Mouse (Mus musculus) thymus, adult 2 months (tissue): Measurements from ENCODE around the gene Rho. TPM values are rescaled to one million over a fixed set of nuclear protein-coding genes. Genes with fewer than 3 reads are reported as not detected.

ENCODE experiments used
- DNase-seq: peaks from one replicate; pipeline ENCODE4 v3.0.0; 2021
- H3K27ac ChIP-seq: fragments of 200-500 bp; 2 replicates; pipeline ENCODE4 v1.5.1; 2012; ENCODE audit warnings: low read length, control low read depth; ENCODE audit not compliant: control insufficient read depth, insufficient read depth
- H3K27me3 ChIP-seq: fragments of 200-500 bp; 2 replicates; pipeline ENCODE4 v1.6.1; 2012; ENCODE audit warnings: mild to moderate bottlenecking, low read length, moderate library complexity, mixed read lengths; ENCODE audit not compliant: control insufficient read depth, insufficient read depth
- H3K36me3 ChIP-seq: fragments of 200-500 bp; 2 replicates; pipeline ENCODE4 v1.6.1; 2012; ENCODE audit warnings: mild to moderate bottlenecking, low read length, moderate library complexity; ENCODE audit not compliant: control insufficient read depth, insufficient read depth
- H3K4me1 ChIP-seq: fragments of 200-500 bp; replicated peaks from 2 replicates; pipeline ENCODE4 v1.6.1; 2012; ENCODE audit warnings: low read length; ENCODE audit not compliant: control insufficient read depth, insufficient read depth
- H3K4me3 ChIP-seq: fragments of 200-500 bp; 2 replicates; pipeline ENCODE4 v1.5.1; 2012; ENCODE audit warnings: mild to moderate bottlenecking, low read length, control low read depth, moderate library complexity; ENCODE audit not compliant: control insufficient read depth, insufficient read depth
- CTCF ChIP-seq: fragments of 200-500 bp; IDR thresholded peaks from 2 replicates; pipeline ENCODE4 v1.5.1; 2012; ENCODE audit warnings: mild to moderate bottlenecking, control low read depth, low read length, moderate library complexity, borderline replicate concordance; ENCODE audit not compliant: control insufficient read depth, poor library complexity, insufficient read depth; ENCODE audit errors: extremely low read depth
- POLR2A ChIP-seq: fragments of 200-500 bp; IDR thresholded peaks from 2 replicates; pipeline ENCODE4 v1.6.1; 2012; ENCODE audit warnings: mild to moderate bottlenecking, low read length, control low read depth, moderate library complexity; ENCODE audit not compliant: control insufficient read depth, poor library complexity, insufficient read depth; ENCODE audit errors: extremely low read depth
- whole genome bisulfite sequencing: fragments of 180-500 bp; shearing (Covaris S2); methylation state at CpG from one replicate; pipeline ENCODE4 v1.1.7; 2018; 5-methylcytosine and 5-hydroxymethylcytosine counted together
- polyA plus RNA-seq: library from polyadenylated mRNA; depleted of rRNA; stranded (reverse); fragments of >200 nt; gene quantifications from 2 replicates; pipeline ENCODE4 v1.2.3, GENCODE M21; 2012

The Rho gene
- polyA plus RNA-seq, 1 experiment: 1.3 TPM

DNA sequence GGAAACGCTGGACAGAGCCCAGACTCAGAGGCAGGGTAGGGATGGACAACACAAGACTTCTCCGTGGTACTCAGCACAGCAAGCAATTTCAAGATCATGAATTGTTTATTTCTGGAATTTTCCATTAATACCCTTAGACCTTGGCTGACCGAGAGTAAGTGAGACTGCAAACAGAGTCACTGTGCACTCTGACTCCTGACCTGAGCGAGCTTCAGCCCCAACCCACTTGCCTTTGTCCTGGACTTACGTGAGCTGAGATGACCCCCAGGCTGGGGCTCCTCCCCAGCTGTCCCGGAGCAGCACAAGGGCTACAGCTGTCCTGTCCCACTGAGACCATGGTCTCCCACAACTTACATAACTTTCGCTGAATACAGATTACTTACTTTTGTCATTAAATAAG is 51.3 kb downstream of the Rho start:
- DNase-seq: no peak
- Histone ChIP-seq H3K27me3 (no peaks in the 10 kb centered on the region), H3K4me3 (no peak overlapping the region), H3K27ac (no peak overlapping the region), H3K4me1 (peaks cover 41% of the 10 kb centered on the region), H3K36me3 (peaks cover 18% of the 10 kb centered on the region)
- WGBS: 89% methylated on average over 7 of the region's 7 CpGs
- TF ChIP-seq CTCF: no peak
- TF ChIP-seq POLR2A: no peak

DNA sequence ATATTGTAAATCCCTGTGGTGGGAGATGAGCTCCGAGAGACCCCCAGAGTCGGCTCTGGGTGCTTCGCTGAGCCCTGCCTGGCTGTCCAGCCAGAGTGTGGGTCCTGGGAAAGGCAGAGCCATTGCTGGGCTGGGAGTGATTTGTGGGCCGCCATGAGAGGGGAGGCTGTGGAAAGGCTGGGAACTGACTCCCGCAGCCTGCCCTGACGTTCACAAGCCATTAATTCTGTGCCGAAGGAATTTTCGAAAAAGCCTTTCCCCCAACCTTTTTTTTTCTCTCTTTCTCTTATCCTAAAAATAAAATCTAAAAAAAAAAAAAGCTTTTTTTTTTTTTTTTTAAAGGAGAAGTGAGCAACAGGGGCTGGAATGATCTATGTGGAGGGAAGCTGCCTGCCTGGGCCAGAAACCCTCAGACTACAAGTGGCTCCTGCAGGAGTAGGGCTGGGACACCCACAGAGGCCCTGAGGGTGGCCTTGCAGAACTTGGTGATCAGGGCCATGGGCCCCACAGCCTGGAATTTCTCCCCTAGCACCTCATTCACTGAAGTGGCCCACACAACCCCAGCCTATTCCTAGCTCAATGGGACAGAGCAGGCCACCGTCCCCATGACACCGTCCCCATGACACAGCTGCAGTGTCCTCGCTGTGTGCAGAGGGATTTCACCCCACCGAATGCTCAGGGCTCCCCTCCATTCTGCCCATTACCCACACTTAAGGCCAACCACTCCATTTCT is 51.9 kb downstream of the Rho start:
- WGBS: 96% methylated on average over 12 of the region's 12 CpGs
- Histone ChIP-seq H3K36me3 (peaks cover 14% of the 10 kb centered on the region), H3K27ac (no peak overlapping the region), H3K4me1 (peaks cover 47% of the 10 kb centered on the region), H3K4me3 (no peak overlapping the region), H3K27me3 (no peaks in the 10 kb centered on the region)
- no peak for DNase-seq
- TF ChIP-seq POLR2A (no peak), CTCF (no peak)

- H3K36me3 ChIP-seq: peaks cover 10% of the 10 kb centered on the region
- H3K27ac ChIP-seq: no peak overlapping the region
- peaks cover 58% of the 10 kb centered on the region for H3K4me1 ChIP-seq
- H3K4me3 ChIP-seq: no peak overlapping the region
- WGBS: 73% methylated on average over 7 of the region's 7 CpGs
- DNase-seq: no peak
- H3K27me3 ChIP-seq: no peaks in the 10 kb centered on the region
- TF ChIP-seq CTCF (no peak), POLR2A (no peak)
Observed at GRCm38 (mm10) chr6:115984580-115984979, 53.0 kb downstream of the Rho start.

DNA sequence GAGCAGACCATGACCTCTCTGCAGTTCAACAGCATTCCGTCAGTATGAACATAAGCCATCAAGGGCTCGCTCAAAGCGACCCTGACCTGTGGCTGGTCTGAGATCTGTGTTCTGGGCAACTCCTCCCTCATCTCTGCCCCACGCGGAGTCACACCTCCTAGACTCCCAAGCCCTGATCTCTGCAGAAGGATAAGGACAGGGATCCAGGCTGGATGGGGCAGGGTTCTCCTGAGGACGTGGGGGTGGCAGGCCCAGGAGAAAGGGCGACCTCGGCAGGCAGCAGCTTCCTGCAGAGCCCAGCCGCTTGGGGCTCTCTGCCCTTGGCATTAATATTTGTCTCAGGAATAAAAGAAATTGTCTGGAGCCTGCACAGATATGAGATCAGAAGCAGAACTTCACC is 54.1 kb downstream of the Rho start:
- peaks cover 66% of the 10 kb centered on the region for H3K4me1 ChIP-seq
- no peaks in the 10 kb centered on the region for H3K27me3 ChIP-seq
- no peak overlapping the region for H3K4me3 ChIP-seq

DNA sequence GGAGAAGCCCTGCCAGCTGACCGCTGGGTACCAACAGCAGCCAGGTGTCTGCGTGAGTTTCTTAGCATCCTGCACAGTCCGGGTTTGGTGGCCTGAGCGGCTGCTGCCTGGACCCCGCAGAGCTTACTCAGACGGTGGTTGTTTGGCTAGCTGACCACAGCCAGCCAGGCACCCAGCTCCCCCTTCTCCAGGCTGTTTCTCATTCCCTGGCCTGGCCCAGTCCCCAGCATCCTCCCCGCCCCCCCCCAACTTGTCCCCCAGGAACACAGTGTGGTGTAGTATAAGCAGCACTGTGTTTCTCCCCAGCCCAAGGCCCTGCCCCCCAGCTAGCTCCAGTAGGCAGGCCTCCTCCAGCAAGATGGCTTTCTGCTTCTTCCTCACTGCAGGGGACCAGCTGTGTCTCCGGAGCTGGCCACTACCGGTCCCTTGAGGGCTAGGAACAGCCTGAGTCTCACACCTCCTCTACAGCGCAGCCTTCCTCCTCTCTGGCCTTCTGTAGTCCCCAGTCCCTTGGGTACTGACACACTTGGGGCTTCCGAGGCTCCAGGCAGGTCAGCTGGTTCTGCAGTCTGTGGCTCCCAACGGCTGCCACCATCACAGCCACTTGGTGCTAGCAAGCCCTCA is 55.0 kb downstream of the Rho start:
- Histone ChIP-seq H3K4me3 (no peak overlapping the region), H3K36me3 (no peaks in the 10 kb centered on the region), H3K27ac (peak overlapping the region; percentile 19; the same call in 1 of the 2 replicates), H3K4me1 (peaks cover 75% of the 10 kb centered on the region), H3K27me3 (no peaks in the 10 kb centered on the region)
- 75% methylated on average over 12 of the region's 12 CpGs for WGBS
- no peak for DNase-seq
- TF ChIP-seq CTCF (no peak), POLR2A (no peak)

More for the DNA sequence above, 54.1 kb downstream of the Rho start:
- TF ChIP-seq CTCF: no peak
- TF ChIP-seq POLR2A: no peak
- DNase-seq: no peak
- 91% methylated on average over 9 of the region's 9 CpGs for WGBS
- Histone ChIP-seq H3K36me3 (no peaks in the 10 kb centered on the region), H3K27ac (peak overlapping the region; percentile 23; the same call in 1 of the 2 replicates)

DNA sequence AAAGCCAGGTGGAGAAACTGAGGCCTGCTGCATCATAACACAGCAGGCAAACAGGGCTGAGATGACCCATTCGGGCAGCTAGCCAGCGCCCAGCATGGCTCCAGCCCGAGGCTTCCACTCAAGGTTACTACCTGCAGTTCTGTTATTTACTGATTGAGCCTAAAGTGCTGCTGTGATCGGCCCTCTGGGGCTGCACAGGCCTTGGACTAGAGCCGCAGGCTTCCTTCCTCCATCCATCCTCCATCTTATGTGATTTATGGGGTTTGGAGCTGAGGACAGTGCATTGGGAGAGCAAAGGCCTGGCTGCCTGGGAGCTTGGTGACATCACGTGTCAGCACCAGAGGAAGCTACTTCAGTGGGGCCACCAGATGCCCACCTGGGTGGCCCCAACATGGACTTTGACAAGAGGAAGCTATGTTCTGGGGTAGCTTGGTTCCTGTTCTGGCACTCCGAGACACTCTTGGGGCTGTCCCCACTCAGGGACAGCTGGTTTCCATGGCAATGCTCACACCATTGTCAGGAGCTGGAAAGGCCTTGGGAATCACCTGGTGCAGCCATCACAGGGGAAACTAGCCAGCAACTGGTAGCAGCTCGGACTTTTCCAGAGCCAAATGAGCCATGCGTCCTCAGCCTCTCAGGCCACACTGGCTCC is 55.7 kb downstream of the Rho start:
- Histone ChIP-seq H3K36me3 (no peaks in the 10 kb centered on the region), H3K27me3 (no peaks in the 10 kb centered on the region), H3K4me1 (peaks cover 80% of the 10 kb centered on the region), H3K27ac (peak overlapping the region; percentile 19; the same call in 1 of the 2 replicates), H3K4me3 (no peak overlapping the region)
- DNase-seq: no peak
- TF ChIP-seq POLR2A (no peak), CTCF (no peak)
- WGBS: 83% methylated on average over 9 of the region's 9 CpGs

DNA sequence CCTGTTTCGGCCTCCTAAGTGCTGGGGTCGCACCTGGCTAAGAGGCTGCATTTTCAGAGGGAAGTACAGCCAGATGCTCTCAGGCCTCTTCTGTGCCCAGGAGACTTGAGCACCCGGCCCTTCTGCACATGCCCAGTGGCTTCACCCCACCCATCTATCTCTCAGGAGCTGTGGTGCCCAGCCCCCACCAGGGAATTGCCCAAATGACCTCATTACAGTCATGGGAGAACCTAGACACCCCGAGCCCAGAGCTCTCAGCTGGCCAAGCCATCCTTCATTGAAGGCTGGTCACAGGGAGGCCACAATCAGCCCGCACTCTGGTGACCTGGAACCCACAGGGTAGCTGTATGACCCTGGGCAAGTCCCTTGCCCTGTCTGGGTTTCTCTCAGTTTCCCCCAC is 57.5 kb downstream of the Rho start:
- 64% methylated on average over 5 of the region's 5 CpGs for WGBS
- Histone ChIP-seq H3K4me3 (peak overlapping the region; percentile 31), H3K27ac (peak overlapping the region; percentile 92), H3K36me3 (no peaks in the 10 kb centered on the region), H3K4me1 (peaks cover 86% of the 10 kb centered on the region), H3K27me3 (no peaks in the 10 kb centered on the region)
- DNase-seq: peak; percentile 48
- TF ChIP-seq POLR2A: no peak
- no peak for TF ChIP-seq CTCF
